Mouse (Mus musculus) limb, embryonic 12.5 days (tissue): Measurements from ENCODE around the gene Olfr1420. TPM values are rescaled to one million over a fixed set of nuclear protein-coding genes. Genes with fewer than 3 reads are reported as not detected.
"Not testable (repeated sequence)": the region's sequence is repeated elsewhere in the genome, so short reads cannot be mapped to it uniquely, and the experiment has no call there.

Experiments used
- ATAC-seq: fragments of 200-750 bp; cut with Nextera tagmentation; 2 replicates; pipeline ENCODE4 v1.8.0; 2017; ENCODE audit warnings: low read depth, moderate TSS enrichment; ENCODE audit not compliant: insufficient number of reproducible peaks, insufficient read depth, low FRiP score, low TSS enrichment
- H3K27ac ChIP-seq: fragments of 300-500 bp; sonication (generic); 2 replicates; pipeline ENCODE4 v1.5.1; 2016; ENCODE audit warnings: mild to moderate bottlenecking, moderate library complexity
- H3K27me3 ChIP-seq: fragments of 300-500 bp; sonication (generic); 2 replicates; pipeline ENCODE4 v1.6.1; 2016; ENCODE audit warnings: mild to moderate bottlenecking, moderate library complexity
- H3K36me3 ChIP-seq: fragments of 300-500 bp; sonication (generic); 2 replicates; pipeline ENCODE4 v1.6.1; 2016; ENCODE audit warnings: mild to moderate bottlenecking, moderate library complexity
- H3K4me1 ChIP-seq: fragments of 300-500 bp; sonication (generic); replicated peaks from 2 replicates; pipeline ENCODE4 v1.6.1; 2016
- H3K4me2 ChIP-seq: fragments of 300-500 bp; sonication (generic); 2 replicates; pipeline ENCODE4 v1.6.1; 2016; ENCODE audit warnings: mild to moderate bottlenecking, moderate library complexity
- H3K4me3 ChIP-seq: fragments of 300-500 bp; sonication (generic); replicated peaks from 2 replicates; pipeline ENCODE4 v1.5.1; 2016; ENCODE audit warnings: mild to moderate bottlenecking
- H3K9ac ChIP-seq: fragments of 300-500 bp; sonication (generic); replicated peaks from 2 replicates; pipeline ENCODE4 v1.6.1; 2016; ENCODE audit warnings: mild to moderate bottlenecking, moderate library complexity
- H3K9me3 ChIP-seq: fragments of 300-500 bp; sonication (generic); 2 replicates; pipeline ENCODE4 v1.6.1; 2016; ENCODE audit warnings: mild to moderate bottlenecking, moderate library complexity
- WGBS: fragments of 180-500 bp; shearing (Covaris S2); methylation state at CpG from one replicate; pipeline ENCODE4 v1.1.7; 2016; 5-methylcytosine and 5-hydroxymethylcytosine counted together
- polyA plus RNA-seq: library from polyadenylated mRNA; unstranded; fragments of >200 nt; fragmentation: Nextera tagmentation; extraction: Ambion mirVana; gene quantifications from 2 replicates; pipeline ENCODE4 v1.2.1, GENCODE M21; 2016

The Olfr1420 gene
- polyA plus RNA-seq: 0.15 TPM in 1 of 2 replicates, not detected in the other

DNA sequence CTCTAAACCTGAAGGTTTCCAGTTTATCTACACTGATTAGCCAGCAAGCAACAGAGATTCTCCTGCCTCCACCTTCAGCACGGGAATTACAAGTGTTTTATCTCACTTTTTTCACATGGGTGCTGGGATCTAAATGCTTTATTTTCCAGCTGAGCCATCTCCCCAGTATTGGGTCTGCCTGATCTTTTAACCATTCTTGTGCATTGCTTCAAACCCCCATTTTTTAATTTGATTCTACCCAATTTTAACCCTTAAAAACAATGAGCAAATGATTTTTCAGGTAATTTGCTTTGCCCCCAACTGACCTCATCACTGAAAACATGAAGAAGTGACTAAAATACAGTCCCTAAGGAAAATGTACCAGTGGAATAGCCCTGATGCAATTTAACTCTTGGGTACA lies at the start of gene Olfr1420:
TSS of gene Olfr1420 (plus strand) at position 301 of the 400 bp plus-strand sequence.
- Histone ChIP-seq H3K9me3 (no peaks in the 10 kb centered on the region), H3K4me1 (no peaks in the 10 kb centered on the region), H3K4me2 (no peak within 1 kb of the TSS), H3K9ac (no peak within 1 kb of the TSS), H3K27ac (no peak within 1 kb of the TSS), H3K27me3 (no peaks in the 10 kb centered on the region), H3K4me3 (no peak within 1 kb of the TSS), H3K36me3 (no peaks in the 10 kb centered on the region)
- ATAC-seq: no peak
- WGBS: 43% methylated on average over 1 of the region's 1 CpGs

DNA sequence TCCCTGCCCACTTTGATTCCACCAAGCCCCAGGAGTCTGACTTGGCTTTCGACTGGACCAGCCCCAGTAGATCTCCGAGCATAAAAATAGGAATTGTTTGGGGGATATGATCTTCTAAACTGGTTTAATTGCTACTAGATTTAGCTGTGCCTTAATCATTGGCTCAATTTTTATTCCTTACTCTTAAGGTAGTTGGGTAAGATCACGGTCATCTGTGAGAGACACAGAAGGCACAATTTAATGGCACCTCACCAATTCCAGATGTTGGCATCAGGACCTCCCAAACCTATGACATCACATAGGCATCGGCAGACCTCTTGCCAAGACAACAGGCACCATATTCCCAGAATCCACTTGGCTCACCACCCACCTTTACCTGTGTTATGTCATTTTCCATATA lies 47.2 kb upstream of the Olfr1420 start, which contains the start of gene Olfr1417:
TSS of gene Olfr1417 (minus strand) at position 101 of the 400 bp plus-strand sequence.
- no peak within 1 kb of the TSS for H3K9ac ChIP-seq
- 80% methylated on average over 4 of the region's 4 CpGs for WGBS
- no peak for ATAC-seq
- H3K9me3 ChIP-seq: no peaks in the 10 kb centered on the region
- no peaks in the 10 kb centered on the region for H3K4me1 ChIP-seq
- H3K36me3 ChIP-seq: no peaks in the 10 kb centered on the region
- no peak within 1 kb of the TSS for H3K27ac ChIP-seq
- no peak within 1 kb of the TSS for H3K4me2 ChIP-seq
- no peak within 1 kb of the TSS for H3K4me3 ChIP-seq
- H3K27me3 ChIP-seq: no peaks in the 10 kb centered on the region

DNA sequence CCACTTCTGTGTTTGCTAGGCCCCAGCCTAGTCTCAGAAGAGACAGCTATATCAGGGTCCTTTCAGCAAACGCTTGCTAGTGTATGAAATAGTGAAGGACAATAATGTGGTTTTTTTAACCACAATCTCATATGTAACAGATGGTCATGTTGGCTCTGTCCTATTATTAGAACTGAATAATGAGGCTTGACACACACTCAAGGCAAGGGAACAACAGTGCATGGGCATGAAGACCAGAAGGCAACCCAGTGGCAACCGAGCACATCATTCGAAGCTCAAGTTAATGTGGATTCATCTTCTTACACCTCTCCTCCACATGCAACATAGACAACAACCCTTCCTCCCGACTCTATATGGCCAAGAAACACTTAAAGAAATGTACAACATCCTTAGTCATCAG lies 40.0 kb upstream of the Olfr1420 start:
- no peak for ATAC-seq
- Histone ChIP-seq H3K36me3 (no peaks in the 10 kb centered on the region), H3K4me3 (no peak overlapping the region), H3K27ac (no peak overlapping the region), H3K27me3 (no peaks in the 10 kb centered on the region), H3K4me2 (no peak overlapping the region), H3K4me1 (no peaks in the 10 kb centered on the region), H3K9ac (no peak overlapping the region), H3K9me3 (no peaks in the 10 kb centered on the region)
- 90% methylated on average over 4 of the region's 4 CpGs for WGBS

DNA sequence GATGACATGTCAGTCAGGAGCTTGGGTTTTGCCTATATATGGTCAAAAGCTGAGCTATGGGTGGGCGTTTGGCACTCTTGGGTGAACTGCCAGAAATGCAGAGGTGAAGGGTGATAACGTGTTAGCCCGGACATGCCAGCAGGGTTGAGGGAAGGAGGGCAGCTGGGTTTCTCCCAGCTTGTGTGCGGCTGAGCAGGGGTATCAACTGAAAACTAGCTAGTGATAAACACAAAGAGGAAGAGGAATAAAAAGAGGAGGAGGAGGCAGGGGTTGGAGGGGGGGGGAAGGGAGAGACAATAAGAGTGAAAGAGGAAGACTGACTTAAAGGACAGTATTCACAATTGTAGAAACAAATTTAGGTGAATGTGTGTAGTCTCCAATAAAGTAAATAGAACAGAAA lies 33.7 kb upstream of the Olfr1420 start:
- Histone ChIP-seq H3K27me3 (no peaks in the 10 kb centered on the region), H3K4me1 (no peaks in the 10 kb centered on the region), H3K9ac (no peak overlapping the region), H3K9me3 (peaks cover 3% of the 10 kb centered on the region; the same call in 1 of the 2 replicates), H3K27ac (no peak overlapping the region), H3K36me3 (no peaks in the 10 kb centered on the region), H3K4me3 (no peak overlapping the region), H3K4me2 (no peak overlapping the region)
- 56% methylated on average over 4 of the region's 4 CpGs for WGBS
- no peak for ATAC-seq

DNA sequence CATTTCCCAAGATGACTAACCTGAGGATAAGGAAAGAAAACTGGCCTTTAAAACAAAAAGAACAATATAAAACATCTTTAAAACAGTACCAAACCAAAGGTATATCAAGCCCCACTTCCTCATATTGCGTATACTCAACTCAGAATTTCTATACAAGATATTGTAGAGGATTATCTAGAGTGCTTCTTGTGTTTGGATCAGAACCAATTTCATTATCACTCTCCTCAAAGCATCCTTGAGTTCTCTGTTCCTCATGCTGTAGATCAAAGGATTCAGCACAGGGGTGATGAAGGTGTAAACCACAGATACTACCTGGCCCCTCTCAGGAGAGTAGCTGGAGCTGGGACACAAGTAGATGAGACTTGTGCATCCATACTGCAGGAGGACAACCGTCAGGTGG lies 31.5 kb upstream of the Olfr1420 start:
- Histone ChIP-seq H3K4me1 (no peaks in the 10 kb centered on the region), H3K27ac (no peak overlapping the region), H3K9ac (no peak overlapping the region), H3K36me3 (no peaks in the 10 kb centered on the region), H3K4me2 (no peak overlapping the region), H3K4me3 (no peak overlapping the region), H3K27me3 (no peaks in the 10 kb centered on the region), H3K9me3 (peaks cover 3% of the 10 kb centered on the region; the same call in 1 of the 2 replicates)
- WGBS: 82% methylated on average over 2 of the region's 2 CpGs
- no peak for ATAC-seq

DNA sequence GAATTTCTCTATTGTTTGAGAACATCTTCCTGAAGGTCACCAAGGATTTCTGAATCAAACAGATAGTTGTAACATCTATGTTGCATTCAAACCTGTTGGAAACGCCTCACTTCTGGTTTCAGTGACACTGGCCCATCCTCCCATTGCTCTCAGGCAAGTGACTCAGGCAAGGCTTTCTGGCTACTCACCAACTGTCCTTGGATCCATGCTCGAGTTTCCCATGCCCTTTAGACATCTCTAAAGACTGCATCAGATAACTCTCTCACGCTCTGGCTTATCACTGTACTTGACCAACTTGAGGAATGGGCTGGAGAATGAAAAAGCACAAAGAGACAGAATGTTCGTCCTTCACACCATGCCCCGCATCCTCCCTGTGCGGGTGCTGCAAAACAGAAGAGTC lies 29.9 kb upstream of the Olfr1420 start:
- Histone ChIP-seq H3K4me3 (no peak overlapping the region), H3K36me3 (no peaks in the 10 kb centered on the region), H3K4me1 (no peaks in the 10 kb centered on the region), H3K4me2 (no peak overlapping the region), H3K27me3 (no peaks in the 10 kb centered on the region), H3K9ac (no peak overlapping the region), H3K27ac (no peak overlapping the region), H3K9me3 (peaks cover 3% of the 10 kb centered on the region; the same call in 1 of the 2 replicates)
- ATAC-seq: no peak
- 85% methylated on average over 6 of the region's 6 CpGs for WGBS

DNA sequence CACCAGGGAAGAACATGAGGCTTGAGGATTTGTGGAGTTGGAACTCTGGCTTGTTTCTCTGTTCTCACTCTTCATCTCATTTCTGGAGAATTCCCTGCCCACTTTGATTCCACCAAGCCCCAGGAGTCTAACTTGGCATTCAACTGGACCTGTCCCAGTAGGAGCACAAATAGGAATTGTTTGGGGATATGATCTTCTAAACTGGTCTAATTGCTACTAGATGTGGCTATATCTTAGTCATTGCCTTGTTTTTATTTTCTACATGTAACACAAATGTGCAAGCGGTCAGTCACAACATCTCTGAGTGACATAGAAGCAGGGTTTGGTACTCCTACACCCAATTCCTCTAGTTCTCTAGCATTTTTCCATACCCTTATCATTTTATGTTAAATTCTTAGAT lies 25.4 kb upstream of the Olfr1420 start, which contains the start of gene Olfr1418:
TSS of gene Olfr1418 (minus strand) at position 101 of the 400 bp plus-strand sequence.
- 94% methylated on average over 1 of the region's 1 CpGs for WGBS
- Histone ChIP-seq H3K27me3 (no peaks in the 10 kb centered on the region), H3K4me2 (no peak within 1 kb of the TSS), H3K27ac (no peak within 1 kb of the TSS), H3K9ac (no peak within 1 kb of the TSS), H3K9me3 (no peaks in the 10 kb centered on the region), H3K4me1 (no peaks in the 10 kb centered on the region), H3K4me3 (no peak within 1 kb of the TSS), H3K36me3 (no peaks in the 10 kb centered on the region)
- no peak for ATAC-seq

DNA sequence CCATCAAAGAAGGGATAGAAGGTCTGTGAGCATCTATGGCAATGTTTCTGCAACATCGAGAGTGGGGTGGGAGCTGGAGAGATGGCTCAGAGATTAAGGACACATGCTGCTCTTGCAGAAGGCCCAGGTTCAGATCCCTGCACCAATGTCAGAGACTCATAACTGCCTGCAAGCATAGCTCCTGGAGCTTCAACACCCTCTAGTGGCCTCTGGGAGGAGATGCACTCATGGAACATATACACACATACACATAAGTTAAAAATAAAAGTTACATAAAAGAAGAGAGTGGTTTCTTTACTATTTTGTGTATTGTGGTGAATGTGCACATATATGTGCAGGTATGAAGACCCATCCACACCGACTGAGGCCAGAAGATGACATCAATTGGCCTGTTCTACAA lies 18.5 kb upstream of the Olfr1420 start:
- Histone ChIP-seq H3K27me3 (no peaks in the 10 kb centered on the region), H3K4me2 (no peak overlapping the region), H3K27ac (no peak overlapping the region), H3K4me1 (no peaks in the 10 kb centered on the region), H3K9ac (no peak overlapping the region), H3K4me3 (no peak overlapping the region), H3K36me3 (no peaks in the 10 kb centered on the region), H3K9me3 (0 out of 2 replicates have a peak, but pooled peaks cover 5% of the 10 kb centered on the region)
- 73% methylated on average over 2 of the region's 2 CpGs for WGBS
- no peak for ATAC-seq

DNA sequence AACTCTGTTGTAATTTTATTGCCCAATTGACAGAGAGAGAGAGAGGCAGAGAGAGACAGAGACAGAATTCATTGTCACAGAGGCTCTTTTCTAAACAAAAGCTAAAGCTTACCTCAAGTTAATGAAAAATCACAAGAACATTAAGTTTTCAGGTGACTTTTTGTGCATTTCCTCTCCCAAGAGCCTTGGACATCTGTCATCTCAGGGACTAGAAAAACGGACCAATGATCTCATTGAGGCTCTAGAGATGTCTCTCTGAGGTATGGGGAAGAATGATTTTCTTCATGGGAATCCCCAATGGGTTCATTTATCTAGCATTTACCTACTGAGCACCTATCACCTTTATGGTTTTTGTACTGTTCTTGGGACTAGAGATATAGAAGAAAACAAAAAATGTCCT lies 11.4 kb upstream of the Olfr1420 start, which contains the start of gene Olfr1419:
TSS of gene Olfr1419 (minus strand) at position 101 of the 400 bp plus-strand sequence.
- ATAC-seq: no peak
- 54% methylated on average over 1 of the region's 1 CpGs for WGBS
- no peaks in the 10 kb centered on the region for H3K36me3 ChIP-seq

DNA sequence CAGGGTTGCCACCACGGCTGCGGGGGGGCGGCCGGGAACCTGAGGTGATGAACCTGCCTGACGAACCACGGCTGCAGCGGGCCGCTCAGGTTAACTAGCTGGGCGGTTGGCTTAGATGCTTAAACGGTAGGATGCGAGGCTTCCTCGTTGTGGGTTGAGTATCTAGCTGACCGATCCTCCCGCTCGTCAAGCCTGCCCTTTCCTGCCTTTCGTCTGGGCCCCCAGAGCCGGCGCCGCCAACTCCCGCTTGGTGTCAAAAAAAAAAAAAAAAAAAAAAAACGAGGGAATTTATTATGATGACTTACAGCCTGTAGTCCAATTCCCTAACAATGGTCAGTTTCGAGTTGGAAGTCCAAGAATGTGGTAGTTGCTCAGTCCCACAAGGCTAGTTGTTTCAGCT lies 8.0 kb upstream of the Olfr1420 start:
- not testable (repeated sequence) for ATAC-seq, H3K9ac ChIP-seq
- WGBS: 61% methylated on average over 22 of the region's 22 CpGs

More for the DNA sequence above, 11.4 kb upstream of the Olfr1420 start, which contains the start of gene Olfr1419:
- Histone ChIP-seq H3K4me2 (no peak within 1 kb of the TSS), H3K9ac (no peak within 1 kb of the TSS), H3K9me3 (no peaks in the 10 kb centered on the region), H3K27ac (no peak within 1 kb of the TSS), H3K4me1 (no peaks in the 10 kb centered on the region), H3K27me3 (no peaks in the 10 kb centered on the region), H3K4me3 (no peak within 1 kb of the TSS)

DNA sequence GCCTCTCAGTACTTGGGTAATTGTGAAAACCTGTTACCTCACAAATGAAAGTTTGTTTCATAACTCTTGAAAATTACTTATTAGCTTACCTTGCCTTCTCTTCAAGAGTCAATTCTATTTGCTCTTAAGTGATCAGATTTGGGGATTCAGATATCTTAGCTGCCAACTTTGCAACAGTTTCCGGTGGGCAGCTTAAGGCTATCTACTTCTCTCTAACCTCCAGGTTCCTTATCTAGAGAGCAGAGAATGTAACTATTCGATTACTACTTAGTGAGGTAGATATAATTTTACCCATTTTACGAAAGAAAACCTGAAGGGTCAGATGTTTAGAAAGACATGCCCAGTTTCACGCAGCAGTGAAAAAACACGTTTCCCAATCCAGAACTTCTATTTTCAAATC lies 24.7 kb downstream of the Olfr1420 start:
- Histone ChIP-seq H3K9ac (no peak overlapping the region), H3K36me3 (peaks cover 17% of the 10 kb centered on the region; the same call in 1 of the 2 replicates), H3K4me3 (peak overlapping the region; percentile 82), H3K27ac (no peak overlapping the region), H3K4me2 (peak overlapping the region; percentile 73), H3K4me1 (peaks cover 8% of the 10 kb centered on the region), H3K27me3 (no peaks in the 10 kb centered on the region), H3K9me3 (no peaks in the 10 kb centered on the region)
- 90% methylated on average over 5 of the region's 5 CpGs for WGBS
- no peak for ATAC-seq

More for the DNA sequence above, 8.0 kb upstream of the Olfr1420 start:
- not testable (repeated sequence) for H3K9me3 ChIP-seq, H3K4me1 ChIP-seq, H3K4me2 ChIP-seq, H3K4me3 ChIP-seq, H3K27me3 ChIP-seq, H3K36me3 ChIP-seq, H3K27ac ChIP-seq

DNA sequence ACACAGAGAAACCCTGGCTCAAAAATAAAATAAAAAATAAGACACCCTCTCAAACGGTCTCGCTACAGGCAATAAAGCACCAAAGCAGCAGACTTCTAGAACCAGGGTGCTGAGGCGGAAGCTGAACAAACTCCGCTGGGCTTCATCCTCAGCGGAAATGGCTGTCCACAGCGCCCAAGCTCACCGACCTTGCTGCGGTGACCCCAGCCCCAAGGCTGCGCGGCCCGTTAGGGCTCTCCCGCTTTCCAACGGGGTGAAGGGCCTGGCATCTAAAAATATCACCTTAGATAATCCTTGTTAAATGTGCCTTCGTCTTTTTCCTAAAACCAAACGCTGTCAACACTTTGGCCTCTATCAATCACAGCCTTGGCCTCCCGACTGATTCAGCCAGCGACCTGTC lies 25.2 kb downstream of the Olfr1420 start:
- 3% methylated on average over 17 of the region's 17 CpGs for WGBS
- H3K4me3 ChIP-seq: peak overlapping the region; percentile 82
- H3K36me3 ChIP-seq: peaks cover 17% of the 10 kb centered on the region; the same call in 1 of the 2 replicates
- H3K27ac ChIP-seq: peak overlapping the region; percentile 95
- H3K9ac ChIP-seq: peak overlapping the region; percentile 63
- H3K27me3 ChIP-seq: no peaks in the 10 kb centered on the region
- peak overlapping the region; percentile 73 for H3K4me2 ChIP-seq
- peak; percentile 27 for ATAC-seq
- H3K4me1 ChIP-seq: peaks cover 8% of the 10 kb centered on the region
- no peaks in the 10 kb centered on the region for H3K9me3 ChIP-seq
